Mouse (Mus musculus) megakaryocyte, embryonic 14.5 days (primary cell): ENCODE measurements at regions not wholly inside any gene's neighbourhood (a gene's known extent, or its start where the extent isn't known, plus 50 kb on each side); places are given as distances from the start of the nearest gene placed in this dataset.

Source experiments
- FLI1 ChIP-seq: IDR thresholded peaks from 2 replicates; pipeline ENCODE4 v1.6.1; 2012; ENCODE audit warnings: low read length, inconsistent platforms, mixed read lengths
- GATA1 ChIP-seq: IDR thresholded peaks from 3 replicates; pipeline ENCODE4 v1.6.1; 2012; ENCODE audit warnings: mixed read lengths, low read length, inconsistent platforms, borderline replicate concordance

DNA sequence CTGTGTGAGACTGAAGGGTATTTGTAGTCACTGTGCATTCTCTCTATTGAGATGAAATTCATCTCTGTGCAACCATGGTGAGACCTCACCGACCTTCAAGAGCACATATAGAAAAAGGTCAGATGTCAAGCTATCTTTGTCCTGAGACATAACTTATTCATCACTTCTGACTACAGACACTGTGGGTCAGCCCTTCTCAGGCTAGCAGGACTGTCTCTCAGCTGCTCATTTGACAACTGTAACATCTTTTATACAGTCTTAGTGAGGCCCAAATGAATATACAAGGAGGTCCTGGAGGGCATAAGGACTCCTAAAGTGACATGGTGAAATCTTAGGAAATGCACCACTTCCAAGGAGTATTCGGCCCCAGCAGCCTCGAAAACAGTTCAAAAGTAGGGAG lies 877.1 kb downstream of the Rapgef2 start:
- TF ChIP-seq GATA1 (no peak), FLI1 (no peak)
